Mouse (Mus musculus): ENCODE measurements around the gene Zmym1. TPM values are rescaled to one million over a fixed set of nuclear protein-coding genes. Genes with fewer than 3 reads are reported as not detected.
A peak's percentile ranks its signal among the peaks of the same experiment; 100 is the strongest.

Zmym1 gene
- total RNA-seq, 1 experiment = 56.8 TPM

DNA sequence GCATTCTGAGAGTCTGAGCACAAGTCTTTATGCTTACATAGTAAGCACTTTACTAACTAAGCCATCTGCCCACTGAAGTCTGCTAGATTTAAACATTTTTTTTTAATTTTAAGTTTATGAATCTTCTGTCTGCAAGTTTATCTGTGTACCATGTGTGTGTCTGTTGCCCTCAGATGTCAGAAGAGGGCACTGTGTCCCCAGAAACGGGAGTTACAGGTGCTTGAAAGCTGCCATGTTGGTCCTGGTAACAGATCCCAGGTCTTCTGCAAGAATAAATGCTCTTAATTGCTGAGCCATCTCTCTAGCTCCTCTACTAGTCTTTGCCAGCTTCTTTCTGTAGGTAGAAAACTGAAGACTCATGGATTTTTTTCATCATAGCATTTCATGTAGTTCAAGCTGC, 14.0 kb upstream of the Zmym1 start:
- Histone ChIP-seq H3K9ac (ENCODE audit: insufficient read depth, low read depth, low read length, poor library complexity, severe bottlenecking) (no peak overlapping the region), H3K27ac (ENCODE audit: insufficient read depth, low read depth, low read length, poor library complexity, severe bottlenecking) (no peak overlapping the region), H3K9me3 (ENCODE audit: control insufficient read depth, insufficient read depth, low read depth, low read length) (no peaks in the 10 kb centered on the region), H3K36me3 (ENCODE audit: control insufficient read depth, insufficient read depth, low read length, poor library complexity, severe bottlenecking) (no peaks in the 10 kb centered on the region), H3K4me3 (ENCODE audit: insufficient read depth in 1 of 2, low read depth in 1 of 2, low read length in 2 of 2, poor library complexity in 1 of 2, severe bottlenecking in 1 of 2) (no peak overlapping the region), H3K4me1 (ENCODE audit: control insufficient read depth in 2 of 2, insufficient read depth in 2 of 2, low read length in 2 of 2, poor library complexity in 1 of 2) (peaks cover 2 to 3% of the 10 kb centered on the region in 2 experiments; a peak in 2 of 4 replicates)
- peak; percentile 22 for DNase-seq (ENCODE audit: low read depth, low spot score)
- in situ Hi-C loops (cut with MboI; ENCODE audit: low sequenced_read_pairs in 2 of 2, unreplicated experiment in 2 of 2) = loop anchor here in 1 of 2 experiments (10.0 kb wide), 1 partner anchor 240 kb away; the partner anchor contains the start of gene Gja4
- TF ChIP-seq HCFC1 (IDR thresholded peaks at IDR 0.05; ENCODE audit: borderline replicate concordance, insufficient read depth, low read length) (no peak), CHD2 (IDR thresholded peaks at IDR 0.05; ENCODE audit: low read depth, low read length) (no peak), ZNF384 (IDR thresholded peaks at IDR 0.05; ENCODE audit: low read depth, low read length) (no peak), ZC3H11A (IDR thresholded peaks at IDR 0.05; ENCODE audit: borderline replicate concordance, low read depth, low read length) (no peak), MAFK (IDR thresholded peaks at IDR 0.05; ENCODE audit: insufficient read depth, low read depth, low read length) (no peak)

DNA sequence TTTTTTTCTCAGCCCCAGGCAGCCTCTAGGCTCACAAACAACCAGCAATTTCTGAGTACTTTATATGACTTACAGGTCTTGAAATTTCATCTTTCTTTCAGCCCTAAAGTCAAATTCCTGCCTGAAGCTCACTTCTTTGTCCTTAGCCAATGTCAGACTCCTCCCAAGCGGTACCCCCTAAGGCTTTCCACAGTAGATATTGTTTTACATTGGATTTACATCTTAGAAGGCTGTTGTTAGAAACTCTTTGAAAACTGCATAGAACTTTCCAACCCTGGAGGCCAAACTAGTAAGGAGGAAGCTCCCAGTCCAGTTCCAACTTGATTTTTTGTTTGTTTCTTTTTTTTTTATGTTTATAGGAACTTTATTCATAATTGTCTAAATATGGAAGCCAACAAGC, 3.1 kb upstream of the Zmym1 start:
- peak; percentile 43 for DNase-seq (ENCODE audit: low read depth, low spot score)
- TF ChIP-seq CHD2 (IDR thresholded peaks at IDR 0.05; ENCODE audit: low read depth, low read length) (no peak), MAFK (IDR thresholded peaks at IDR 0.05; ENCODE audit: insufficient read depth, low read depth, low read length) (no peak), HCFC1 (IDR thresholded peaks at IDR 0.05; ENCODE audit: borderline replicate concordance, insufficient read depth, low read length) (no peak), ZNF384 (IDR thresholded peaks at IDR 0.05; ENCODE audit: low read depth, low read length) (no peak), ZC3H11A (IDR thresholded peaks at IDR 0.05; ENCODE audit: borderline replicate concordance, low read depth, low read length) (no peak)
- H3K36me3 ChIP-seq (ENCODE audit: control insufficient read depth, insufficient read depth, low read length, poor library complexity, severe bottlenecking) = peaks cover 2% of the 10 kb centered on the region; the same call in 1 of the 2 replicates
- in situ Hi-C loops (cut with MboI; ENCODE audit: low sequenced_read_pairs in 2 of 2, unreplicated experiment in 2 of 2) = loop anchor here in 1 of 2 experiments (10.0 kb wide), 1 partner anchor 181 kb away; the partner anchor contains the start of gene Smim12
- H3K4me1 ChIP-seq (ENCODE audit: control insufficient read depth in 2 of 2, insufficient read depth in 2 of 2, low read length in 2 of 2, poor library complexity in 1 of 2) = peaks cover 0 to 6% of the 10 kb centered on the region in 2 experiments; a peak in 2 of 4 replicates
- H3K27ac ChIP-seq (ENCODE audit: insufficient read depth, low read depth, low read length, poor library complexity, severe bottlenecking) = no peak overlapping the region; the same call in 1 of the 2 replicates
- H3K9ac ChIP-seq (ENCODE audit: insufficient read depth, low read depth, low read length, poor library complexity, severe bottlenecking) = no peak overlapping the region
- H3K4me3 ChIP-seq (ENCODE audit: insufficient read depth in 1 of 2, low read depth in 1 of 2, low read length in 2 of 2, poor library complexity in 1 of 2, severe bottlenecking in 1 of 2) = no peak overlapping the region
- H3K9me3 ChIP-seq (ENCODE audit: control insufficient read depth, insufficient read depth, low read depth, low read length) = no peaks in the 10 kb centered on the region

DNA sequence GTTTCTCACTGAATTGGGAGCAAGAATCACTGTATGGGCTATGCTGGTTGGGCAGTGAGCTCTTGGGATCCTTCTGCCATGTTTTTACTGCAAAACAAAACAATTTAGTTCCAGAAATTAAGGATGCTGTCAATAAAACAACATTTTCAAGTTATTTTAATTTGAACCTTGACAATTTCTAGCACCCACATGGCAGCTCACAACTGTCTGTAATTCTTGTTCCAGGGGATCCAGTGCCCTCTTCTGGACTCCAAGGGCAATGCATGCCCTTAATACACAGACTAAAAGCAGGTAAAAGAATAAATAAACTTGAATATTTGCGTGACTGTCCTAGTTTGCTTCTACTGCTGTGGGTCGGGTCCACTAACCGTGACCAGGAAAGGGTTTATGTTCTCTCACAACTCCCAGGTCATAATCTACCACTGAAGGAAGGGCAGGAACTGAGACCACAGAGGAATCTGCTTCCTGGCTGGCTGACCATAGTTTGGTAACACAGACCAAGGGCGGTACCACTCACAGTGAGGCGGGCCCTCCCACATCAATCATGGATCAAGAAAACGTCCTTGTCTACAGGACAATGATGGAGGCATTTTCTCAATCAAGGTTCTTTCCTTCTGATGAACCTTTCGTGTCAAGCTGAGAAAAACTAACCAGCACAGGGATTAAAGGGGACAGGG, 6.3 kb downstream of the Zmym1 start:
- in situ Hi-C loops (cut with MboI; ENCODE audit: low sequenced_read_pairs in 2 of 2, unreplicated experiment in 2 of 2) = no loop called here
- no peak for TF ChIP-seq MAFK (IDR thresholded peaks at IDR 0.05; ENCODE audit: insufficient read depth, low read depth, low read length)
- Histone ChIP-seq H3K4me3 (ENCODE audit: insufficient read depth in 1 of 2, low read depth in 1 of 2, low read length in 2 of 2, poor library complexity in 1 of 2, severe bottlenecking in 1 of 2) (no peak overlapping the region), H3K27ac (ENCODE audit: insufficient read depth, low read depth, low read length, poor library complexity, severe bottlenecking) (no peak overlapping the region), H3K4me1 (ENCODE audit: control insufficient read depth in 2 of 2, insufficient read depth in 2 of 2, low read length in 2 of 2, poor library complexity in 1 of 2) (peaks cover 3% of the 10 kb centered on the region in 2 experiments; a peak in 2 of 4 replicates), H3K9ac (ENCODE audit: insufficient read depth, low read depth, low read length, poor library complexity, severe bottlenecking) (no peak overlapping the region), H3K9me3 (ENCODE audit: control insufficient read depth, insufficient read depth, low read depth, low read length) (no peaks in the 10 kb centered on the region), H3K36me3 (ENCODE audit: control insufficient read depth, insufficient read depth, low read length, poor library complexity, severe bottlenecking) (peaks cover 17% of the 10 kb centered on the region)
- no peak for DNase-seq (ENCODE audit: low read depth, low spot score)

DNA sequence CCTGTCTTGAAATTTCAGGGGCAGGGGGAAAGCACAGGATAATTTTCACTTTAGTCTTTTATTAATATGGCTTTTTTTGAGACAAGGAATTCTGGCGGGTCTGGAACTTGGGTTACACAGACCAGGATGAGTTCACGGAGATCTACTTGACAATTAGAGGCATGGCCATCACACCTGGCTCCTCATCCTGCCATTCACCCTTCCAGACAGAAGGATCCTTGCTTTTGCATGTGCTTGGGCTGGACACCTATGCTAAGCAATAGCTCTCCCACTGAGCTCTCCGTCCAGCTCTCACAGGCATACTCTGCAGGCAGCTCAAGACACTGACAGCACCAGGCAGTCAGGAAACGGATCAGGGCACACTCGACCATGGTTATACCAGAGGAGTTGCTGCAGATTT, 7.9 kb downstream of the Zmym1 start:
- no peak overlapping the region for H3K27ac ChIP-seq (ENCODE audit: insufficient read depth, low read depth, low read length, poor library complexity, severe bottlenecking)
- H3K36me3 ChIP-seq (ENCODE audit: control insufficient read depth, insufficient read depth, low read length, poor library complexity, severe bottlenecking) = peaks cover 25% of the 10 kb centered on the region
- no peaks in the 10 kb centered on the region for H3K9me3 ChIP-seq (ENCODE audit: control insufficient read depth, insufficient read depth, low read depth, low read length)
- TF ChIP-seq CHD2 (IDR thresholded peaks at IDR 0.05; ENCODE audit: low read depth, low read length) = no peak
- TF ChIP-seq ZNF384 (IDR thresholded peaks at IDR 0.05; ENCODE audit: low read depth, low read length) = no peak
- no peak for TF ChIP-seq HCFC1 (IDR thresholded peaks at IDR 0.05; ENCODE audit: borderline replicate concordance, insufficient read depth, low read length)
- no peak for DNase-seq (ENCODE audit: low read depth, low spot score)
- H3K9ac ChIP-seq (ENCODE audit: insufficient read depth, low read depth, low read length, poor library complexity, severe bottlenecking) = no peak overlapping the region
- in situ Hi-C loops (cut with MboI; ENCODE audit: low sequenced_read_pairs in 2 of 2, unreplicated experiment in 2 of 2) = no loop called here
- H3K4me3 ChIP-seq (ENCODE audit: insufficient read depth in 1 of 2, low read depth in 1 of 2, low read length in 2 of 2, poor library complexity in 1 of 2, severe bottlenecking in 1 of 2) = no peak overlapping the region
- peaks cover 2 to 3% of the 10 kb centered on the region in 2 experiments; a peak in 2 of 4 replicates for H3K4me1 ChIP-seq (ENCODE audit: control insufficient read depth in 2 of 2, insufficient read depth in 2 of 2, low read length in 2 of 2, poor library complexity in 1 of 2)

DNA sequence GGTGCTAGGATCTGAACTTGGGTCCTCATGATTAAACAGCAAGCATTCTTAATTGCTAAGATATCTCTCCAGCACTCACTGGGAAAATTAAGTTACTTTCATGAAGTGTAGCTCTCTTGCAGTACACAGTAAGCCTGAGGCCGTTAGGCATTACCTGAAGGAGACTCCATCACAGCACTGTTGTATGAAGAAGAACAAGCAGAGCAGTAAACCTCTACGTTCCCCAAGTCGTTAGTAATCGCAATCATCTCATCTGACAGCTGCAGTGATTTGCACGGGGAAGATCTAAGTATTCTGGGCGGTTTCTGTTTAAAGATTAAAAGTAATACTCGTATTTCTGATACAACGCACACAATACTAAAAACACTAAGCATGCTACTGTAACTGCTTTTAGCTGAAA, 9.8 kb downstream of the Zmym1 start:
- Histone ChIP-seq H3K9ac (ENCODE audit: insufficient read depth, low read depth, low read length, poor library complexity, severe bottlenecking) (no peak overlapping the region), H3K36me3 (ENCODE audit: control insufficient read depth, insufficient read depth, low read length, poor library complexity, severe bottlenecking) (peaks cover 28% of the 10 kb centered on the region), H3K4me3 (ENCODE audit: insufficient read depth in 1 of 2, low read depth in 1 of 2, low read length in 2 of 2, poor library complexity in 1 of 2, severe bottlenecking in 1 of 2) (no peak overlapping the region), H3K9me3 (ENCODE audit: control insufficient read depth, insufficient read depth, low read depth, low read length) (no peaks in the 10 kb centered on the region), H3K4me1 (ENCODE audit: control insufficient read depth in 2 of 2, insufficient read depth in 2 of 2, low read length in 2 of 2, poor library complexity in 1 of 2) (peaks cover 2 to 3% of the 10 kb centered on the region in 2 experiments; a peak in 2 of 4 replicates), H3K27ac (ENCODE audit: insufficient read depth, low read depth, low read length, poor library complexity, severe bottlenecking) (no peak overlapping the region)
- no peak for TF ChIP-seq CHD2 (IDR thresholded peaks at IDR 0.05; ENCODE audit: low read depth, low read length)
- no peak for TF ChIP-seq ZNF384 (IDR thresholded peaks at IDR 0.05; ENCODE audit: low read depth, low read length)
- no peak for TF ChIP-seq MAFK (IDR thresholded peaks at IDR 0.05; ENCODE audit: insufficient read depth, low read depth, low read length)
- TF ChIP-seq HCFC1 (IDR thresholded peaks at IDR 0.05; ENCODE audit: borderline replicate concordance, insufficient read depth, low read length) = no peak
- no peak for TF ChIP-seq ZC3H11A (IDR thresholded peaks at IDR 0.05; ENCODE audit: borderline replicate concordance, low read depth, low read length)
- no peak for DNase-seq (ENCODE audit: low read depth, low spot score)
- in situ Hi-C loops (cut with MboI; ENCODE audit: low sequenced_read_pairs in 2 of 2, unreplicated experiment in 2 of 2) = no loop called here
